Mouse (Mus musculus): ENCODE results near the gene L3mbtl2.

DNA sequence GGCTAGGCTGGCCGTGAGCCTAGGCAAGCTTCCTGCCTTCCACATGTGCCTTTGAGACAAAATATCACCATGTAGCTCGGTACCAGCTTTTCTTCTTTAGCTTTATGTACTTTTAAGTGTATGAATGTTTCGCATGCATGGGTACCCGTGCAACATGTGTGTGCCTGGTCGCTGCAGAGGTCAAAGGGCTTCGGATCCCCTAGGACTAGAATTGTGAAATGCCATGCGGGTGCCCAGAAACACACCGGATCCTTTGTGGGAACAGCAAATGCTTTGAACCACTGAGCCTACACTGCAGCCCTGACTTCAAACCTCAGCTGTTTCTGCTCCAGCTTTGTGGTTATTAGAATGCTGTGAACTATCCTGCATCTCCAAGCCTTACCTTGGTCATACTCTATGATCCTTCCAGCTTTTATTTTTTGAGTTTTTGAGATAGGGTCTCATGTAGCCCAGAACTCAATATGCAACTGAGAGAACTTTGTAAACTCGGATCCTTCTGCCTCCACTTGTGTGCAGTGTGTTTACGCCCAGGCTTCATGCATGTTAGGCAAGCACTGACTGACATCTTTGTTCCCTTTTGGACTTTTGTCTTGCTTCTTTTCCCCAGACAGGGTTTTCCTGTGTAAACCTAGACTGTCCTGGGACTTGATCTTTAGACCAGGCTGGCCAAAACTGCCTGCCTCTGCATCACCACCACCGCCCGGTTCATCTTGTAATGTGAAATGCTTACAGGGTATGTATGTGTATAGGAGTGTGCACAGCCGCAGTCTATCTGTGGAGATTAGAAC lies 38.8 kb downstream of the L3mbtl2 start:
- no peak for TF ChIP-seq CTCF (IDR thresholded peaks at IDR 0.05; ENCODE audit: extremely low read depth, insufficient read depth, low read length)
- TF ChIP-seq POLR2A (IDR thresholded peaks at IDR 0.05; ENCODE audit: extremely low read depth, insufficient read depth, low read length), result no peak
